Mouse (Mus musculus): ENCODE results near the gene Nupl2. TPM values are rescaled to one million over a fixed set of nuclear protein-coding genes. Genes with fewer than 3 reads are reported as not detected.

Nupl2 gene
- 1 to 10 TPM; 7.5 to 9.3 TPM for total RNA-seq (2021)
- long read RNA-seq, experiment 1, transcript Nupl2-201 (7 exons, 2,914 nt): major isoform, 9 of 12 reads
- long read RNA-seq, experiment 1, partial matches to known transcripts: 1 of 12 reads
- long read RNA-seq, experiment 1, other reads (novel, unspliced or antisense): 2 of 12 reads
- long read RNA-seq, experiment 2, partial matches to known transcripts: 2 of 4 reads
- long read RNA-seq, experiment 2, other reads (novel, unspliced or antisense): 0 of 4 reads

GRCm38 (mm10) chr5:24164789-24165445, at the start of gene Nupl2:
Gene Nupl2, plus strand, starts transcription at chr5:24164963.
- DNase-seq: peak; percentile 97

GRCm38 (mm10) chr5:24122221-24122620, 42.5 kb upstream of the Nupl2 start:
- DNase-seq: no peak

- DNase-seq: no peak
Measured at GRCm38 (mm10) chr5:24124175-24124574, 40.6 kb upstream of the Nupl2 start.

DNA sequence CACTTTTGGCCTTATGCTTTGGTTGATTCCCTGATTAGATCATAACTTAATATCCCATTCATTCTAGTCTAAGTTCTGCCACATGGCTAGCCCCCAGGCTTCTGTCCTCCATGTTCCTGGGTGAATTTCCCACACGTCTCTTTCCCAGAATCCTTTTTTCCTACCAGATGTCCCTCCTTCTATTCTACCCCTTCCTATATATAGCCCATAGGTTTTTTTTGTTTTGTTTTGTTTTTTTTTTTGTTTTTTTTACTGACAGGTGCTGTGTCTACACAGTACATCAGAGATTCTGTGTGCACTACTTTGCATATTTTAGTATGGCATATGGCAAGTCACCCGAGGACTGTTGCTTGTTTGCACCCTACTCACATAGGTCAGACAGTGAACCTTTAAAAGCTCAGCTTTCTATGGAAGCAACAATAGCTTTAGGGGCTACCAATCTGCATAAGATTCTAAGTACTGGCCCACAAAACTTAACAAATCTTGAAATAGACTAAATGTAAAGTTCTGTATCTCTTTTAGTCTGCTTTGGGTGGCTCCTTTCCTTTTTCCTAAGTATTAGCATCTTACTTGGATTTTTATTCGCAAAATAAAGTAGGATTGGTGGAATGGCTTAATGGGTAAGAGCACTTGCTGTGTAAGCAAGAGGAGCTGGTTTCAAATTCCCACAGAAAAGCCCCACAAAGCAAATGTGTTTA, 40.0 kb upstream of the Nupl2 start:
- DNase-seq: no peak

GRCm38 (mm10) chr5:24125910-24126636, 38.7 kb upstream of the Nupl2 start:
- DNase-seq: no peak

DNA sequence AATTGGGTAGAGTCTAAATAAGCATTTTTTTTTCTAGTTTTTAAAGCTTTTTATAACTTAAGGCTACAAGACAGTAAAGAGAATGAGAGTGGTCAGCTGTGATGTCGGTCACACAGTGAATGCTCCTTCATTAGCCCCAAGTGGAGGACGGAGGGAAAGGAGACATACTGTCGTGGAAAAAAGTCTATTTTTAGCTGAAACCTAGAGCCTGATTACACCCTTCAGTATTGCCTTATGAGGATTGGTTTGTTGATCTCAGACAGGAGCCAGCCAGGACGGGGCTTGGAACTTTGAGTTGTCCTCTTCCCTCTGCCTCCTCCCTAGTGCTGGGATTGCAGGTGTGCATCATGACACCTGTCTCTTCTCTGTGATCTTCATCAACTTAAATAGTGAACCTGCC, 37.8 kb upstream of the Nupl2 start:
- no peak for DNase-seq

- DNase-seq: no peak
Measured at GRCm38 (mm10) chr5:24146964-24147363, 17.8 kb upstream of the Nupl2 start.

- no peak for DNase-seq
Measured at GRCm38 (mm10) chr5:24152199-24152598, 12.6 kb upstream of the Nupl2 start.

DNA sequence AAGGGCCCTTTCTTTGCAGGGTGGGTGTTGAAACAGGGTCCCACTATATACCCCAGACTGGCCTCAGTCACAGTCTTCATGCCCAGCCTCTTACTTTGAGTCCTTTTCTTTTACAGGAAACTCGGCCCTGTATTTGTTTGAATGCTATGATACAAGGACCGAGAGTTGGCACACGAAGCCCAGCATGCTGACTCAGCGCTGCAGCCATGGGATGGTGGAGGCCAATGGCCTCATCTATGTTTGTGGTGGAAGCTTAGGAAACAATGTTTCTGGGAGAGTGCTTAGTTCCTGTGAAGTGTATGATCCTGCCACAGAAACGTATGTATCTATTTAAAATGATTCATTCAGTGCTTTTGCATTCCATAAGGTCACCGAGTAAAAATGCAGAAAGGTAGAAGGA, 8.0 kb upstream of the Nupl2 start:
- DNase-seq: peak; percentile 7

DNA sequence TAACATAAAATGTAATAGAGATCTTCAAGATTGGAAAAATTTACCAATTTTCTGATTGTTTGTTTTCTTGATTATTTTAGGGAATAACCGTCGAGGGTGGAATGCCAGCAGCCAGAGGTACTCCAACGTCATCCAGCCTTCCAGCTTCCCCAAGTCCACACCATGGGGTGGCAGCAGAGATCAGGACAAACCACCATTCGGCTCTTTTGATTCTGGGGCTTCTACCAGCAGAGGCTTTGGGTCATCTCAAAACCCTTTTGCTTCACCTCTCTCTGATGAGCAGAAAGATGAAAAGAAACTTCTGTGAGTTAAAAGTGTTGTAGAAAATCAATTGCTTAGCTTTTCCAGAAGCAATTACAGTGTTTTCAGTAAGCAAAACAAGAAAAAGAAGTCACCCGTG, 2.5 kb downstream of the Nupl2 start:
- DNase-seq: peak; percentile 17

DNA sequence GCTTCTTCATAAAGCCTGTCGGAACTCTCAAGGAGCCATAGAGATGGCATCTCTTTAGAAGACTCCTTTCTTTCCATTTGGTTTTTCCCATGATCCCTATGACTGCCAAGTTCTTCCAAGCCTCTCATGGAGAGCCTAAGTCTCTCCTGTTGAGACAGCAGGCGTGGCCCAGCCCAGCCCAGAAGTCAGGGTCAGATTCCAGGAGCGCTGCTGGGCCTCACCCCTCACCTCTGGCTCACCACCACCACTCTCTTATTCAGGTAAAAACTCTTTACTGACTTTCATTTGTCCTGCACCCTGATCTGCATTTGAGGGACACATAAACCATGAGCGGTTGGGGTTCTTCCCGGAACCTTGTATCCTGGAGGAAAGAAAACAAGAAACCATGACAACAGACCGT, 5.1 kb downstream of the Nupl2 start:
- DNase-seq: no peak

- no peak for DNase-seq
Measured at GRCm38 (mm10) chr5:24172092-24172491, 7.3 kb downstream of the Nupl2 start.

DNA sequence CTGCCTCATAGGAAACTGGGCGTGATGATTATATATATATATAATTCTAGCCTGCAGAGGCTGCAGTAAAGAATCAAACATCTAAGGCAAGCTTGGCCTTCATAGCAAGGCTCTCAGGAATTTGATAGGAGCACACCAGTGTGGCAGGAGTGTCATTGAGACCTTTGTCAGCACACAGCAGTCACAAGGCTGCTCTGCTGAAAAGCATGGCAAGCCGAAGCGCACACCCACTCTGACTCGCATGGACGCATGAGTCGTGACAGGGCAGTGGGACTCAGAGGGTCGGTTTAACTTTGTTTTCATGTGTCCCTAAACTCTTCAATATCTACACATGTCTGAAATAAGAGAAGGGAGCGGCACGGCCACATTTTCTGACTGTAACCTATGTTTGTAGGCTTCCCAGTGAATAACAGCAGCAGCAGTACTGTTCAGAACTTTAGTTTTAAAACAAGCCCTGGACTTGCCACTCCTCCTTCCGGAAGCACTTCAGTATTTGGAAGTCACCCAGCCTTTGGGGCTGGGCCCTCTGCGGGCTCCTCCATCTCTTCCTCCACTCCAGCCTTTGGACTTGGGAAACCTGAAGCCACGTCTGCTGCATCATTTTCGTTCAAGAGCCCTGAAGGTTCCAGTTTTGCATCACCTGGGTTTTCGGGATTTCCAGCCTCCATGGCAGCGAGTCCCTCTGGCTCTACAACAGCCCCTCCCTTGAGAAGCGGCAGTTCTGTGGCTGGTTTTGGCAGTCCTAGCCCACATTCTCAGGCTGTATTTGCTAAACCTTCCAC, 16.9 kb downstream of the Nupl2 start:
- no peak for DNase-seq

- DNase-seq: no peak
Measured at GRCm38 (mm10) chr5:24182296-24182734, 17.6 kb downstream of the Nupl2 start.

- DNase-seq: no peak
Measured at GRCm38 (mm10) chr5:24183096-24183495, 18.3 kb downstream of the Nupl2 start.

DNA sequence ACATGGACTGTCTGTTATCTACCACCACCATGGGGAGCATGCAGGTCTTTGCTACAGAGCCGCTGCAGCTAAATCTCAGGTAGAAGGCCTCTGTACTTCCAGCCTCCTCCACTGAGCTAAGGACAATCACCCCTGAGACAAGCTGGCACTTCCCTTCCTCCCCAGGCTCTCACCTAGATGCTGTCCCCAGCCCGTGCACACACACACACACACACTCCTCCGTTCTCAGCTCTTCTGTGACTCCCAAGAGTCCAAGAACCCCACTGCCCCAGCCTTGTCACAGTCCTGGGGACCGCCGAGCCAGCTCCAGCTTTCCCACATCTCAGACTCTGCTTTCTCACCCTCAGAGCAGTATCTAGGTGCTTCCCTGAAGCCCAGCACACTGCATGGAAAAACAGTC, 19.2 kb downstream of the Nupl2 start:
- DNase-seq: no peak

DNA sequence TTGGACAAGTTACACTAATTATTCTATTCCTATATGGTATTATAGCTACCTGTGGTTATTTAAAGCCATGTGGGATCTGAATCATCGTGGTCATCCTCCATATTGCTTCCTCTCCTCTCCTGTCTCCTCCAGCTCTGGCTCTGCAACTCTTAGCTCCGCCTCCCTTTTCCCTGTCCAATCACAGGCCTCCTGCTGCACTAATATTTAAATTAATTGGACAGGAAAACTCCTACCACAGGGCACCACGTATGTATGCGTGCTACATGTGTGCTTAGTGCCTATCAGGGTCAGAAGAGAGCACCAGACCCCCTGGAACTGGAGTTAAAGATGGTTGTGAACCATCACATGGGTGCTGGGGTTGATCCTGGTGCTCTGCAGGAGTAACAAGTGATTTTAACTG, 23.7 kb downstream of the Nupl2 start:
- no peak for DNase-seq

- DNase-seq: no peak
Measured at GRCm38 (mm10) chr5:24191821-24192220, 27.1 kb downstream of the Nupl2 start.

DNA sequence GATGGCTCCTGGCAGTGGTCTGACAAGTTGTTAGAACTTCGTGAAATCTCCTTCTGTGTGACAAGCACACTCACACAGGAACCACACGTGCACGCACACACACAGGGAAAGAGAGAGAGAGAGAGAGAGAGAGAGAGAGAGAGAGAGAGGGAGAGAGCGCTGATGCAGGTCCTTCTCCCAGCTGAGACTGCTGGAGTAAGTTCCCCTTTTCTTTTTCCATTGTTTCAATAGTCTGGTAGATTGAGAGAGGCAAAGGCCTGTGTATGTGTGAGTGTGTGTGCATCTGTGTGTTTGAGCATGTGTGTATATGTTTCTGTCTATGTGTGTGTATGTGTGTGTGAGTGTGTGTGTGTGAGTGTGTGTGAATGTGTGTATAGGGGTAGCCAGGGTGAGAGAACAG, 36.2 kb downstream of the Nupl2 start:
- no peak for DNase-seq

DNA sequence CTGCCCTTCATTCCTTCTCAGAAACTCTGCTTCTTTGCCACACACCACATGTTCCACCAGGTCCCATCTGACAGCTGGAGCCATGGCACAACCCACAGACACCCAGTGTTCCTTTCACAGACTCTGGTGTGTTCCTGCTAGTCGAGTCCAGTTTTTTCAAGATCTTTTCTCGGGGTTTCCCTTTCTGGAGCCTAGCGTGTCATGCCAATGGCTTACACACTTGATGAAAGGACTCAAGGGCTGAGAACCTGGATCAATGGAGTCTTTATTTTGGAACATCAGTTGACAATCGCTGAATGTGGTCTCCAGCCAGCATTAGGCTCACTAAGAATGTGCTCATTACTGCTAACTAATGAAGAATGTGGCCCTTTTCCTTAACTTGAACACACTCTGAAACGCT, 37.7 kb downstream of the Nupl2 start:
- no peak for DNase-seq

DNA sequence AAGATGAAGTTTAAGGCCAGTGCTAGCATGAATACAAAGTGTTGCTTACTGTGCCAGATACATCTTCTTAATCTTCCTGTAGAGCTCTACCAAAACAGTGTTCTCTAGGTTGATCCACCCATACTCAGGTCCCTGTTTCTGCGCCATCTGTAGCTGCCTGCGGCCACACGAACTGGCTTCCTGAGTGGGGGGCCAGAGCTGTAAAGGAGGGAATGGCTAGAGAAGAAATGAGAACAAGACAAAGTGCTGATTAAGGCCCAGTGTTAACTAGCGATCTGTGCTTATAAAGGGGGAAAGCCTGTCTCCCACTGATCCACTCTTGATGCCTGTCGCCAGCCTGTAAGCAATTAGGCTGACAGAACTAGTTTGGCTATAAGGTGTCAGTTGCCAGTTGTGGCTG, 38.5 kb downstream of the Nupl2 start:
- no peak for DNase-seq

- DNase-seq: no peak
Measured at GRCm38 (mm10) chr5:24207965-24208364, 43.2 kb downstream of the Nupl2 start.

Data from adrenal gland, postnatal 10 days (tissue).